Mouse (Mus musculus): ENCODE measurements around the gene 5330417C22Rik. TPM values are rescaled to one million over a fixed set of nuclear protein-coding genes. Genes with fewer than 3 reads are reported as not detected.

5330417C22Rik gene
- polyA plus RNA-seq, 1 experiment from 2014 or later: 9.0 TPM

DNA sequence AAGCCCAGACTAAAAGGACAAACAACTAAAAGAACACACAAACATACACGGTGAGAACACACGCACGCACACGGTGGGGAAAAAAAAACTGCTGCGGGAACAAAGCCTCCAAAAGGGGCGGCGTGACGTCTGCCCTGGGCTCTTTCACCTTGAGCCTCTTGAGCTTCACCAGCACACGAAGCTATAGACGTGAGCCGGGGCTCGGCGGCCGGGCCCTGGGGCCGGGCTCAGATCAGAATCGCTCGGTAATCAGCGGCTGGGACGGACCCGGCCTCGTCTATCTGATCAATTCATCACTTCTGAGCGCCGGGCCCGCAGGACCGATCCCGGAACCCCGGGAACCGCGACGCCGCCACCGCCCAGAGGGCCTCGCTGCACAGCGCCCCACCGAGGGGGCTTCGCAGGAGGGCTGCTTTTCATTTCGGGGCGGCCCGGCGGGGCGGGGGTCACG lies 17.8 kb upstream of the 5330417C22Rik start:
- WGBS: under 1% methylated on average over 42 of the region's 42 CpGs
- H3K4me3 ChIP-seq (ENCODE audit: low read depth, low read length): peak overlapping the region; percentile 88
- DNase-seq: peak; percentile 50
- peak overlapping the region; percentile 83 for H3K27ac ChIP-seq (ENCODE audit: low read depth)
- ATAC-seq (ENCODE audit: insufficient read depth): peak; percentile 71
- TF ChIP-seq CTCF (IDR thresholded peaks at IDR 0.05; ENCODE audit: low read depth): no peak
- H3K9ac ChIP-seq: peak overlapping the region; percentile 98
- no peaks in the 10 kb centered on the region for H3K9me3 ChIP-seq (ENCODE audit: low read depth, low read length)
- peak overlapping the region; percentile 79 for H3K4me2 ChIP-seq
- no peaks in the 10 kb centered on the region for H3K4me1 ChIP-seq (ENCODE audit: insufficient read depth)
- no peaks in the 10 kb centered on the region for H3K27me3 ChIP-seq (ENCODE audit: insufficient read depth, low read length)
- peaks cover 24% of the 10 kb centered on the region for H3K36me3 ChIP-seq (ENCODE audit: insufficient read depth)

DNA sequence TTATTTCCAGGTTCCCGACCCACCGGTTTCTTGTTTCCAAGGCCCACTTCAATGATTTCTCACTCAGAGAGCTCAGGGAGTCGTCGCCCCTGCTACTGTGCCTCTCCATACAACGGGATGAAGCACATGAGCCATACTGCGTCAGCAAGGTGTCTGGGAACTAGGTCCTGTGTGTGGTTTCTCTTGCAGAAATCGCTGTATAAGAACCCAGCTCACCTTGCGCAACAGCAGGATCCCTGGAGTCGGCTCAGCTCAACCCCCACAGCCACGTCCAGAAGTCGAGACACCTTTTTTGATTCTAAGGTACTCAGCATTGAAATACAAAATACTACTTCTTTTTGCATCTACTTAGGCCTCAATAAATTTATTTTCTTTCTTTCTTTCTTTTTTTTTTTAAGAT lies 6.0 kb upstream of the 5330417C22Rik start:
- Histone ChIP-seq H3K9ac (no peak overlapping the region), H3K4me1 (ENCODE audit: insufficient read depth) (0 out of 2 replicates have a peak, but pooled peaks cover 6% of the 10 kb centered on the region), H3K27me3 (ENCODE audit: insufficient read depth, low read length) (no peaks in the 10 kb centered on the region), H3K9me3 (ENCODE audit: low read depth, low read length) (no peaks in the 10 kb centered on the region), H3K36me3 (ENCODE audit: insufficient read depth) (no peaks in the 10 kb centered on the region), H3K4me3 (ENCODE audit: low read depth, low read length) (no peak overlapping the region), H3K27ac (ENCODE audit: low read depth) (no peak overlapping the region), H3K4me2 (no peak overlapping the region)
- DNase-seq: no peak
- 74% methylated on average over 11 of the region's 11 CpGs for WGBS
- TF ChIP-seq CTCF (IDR thresholded peaks at IDR 0.05; ENCODE audit: low read depth): no peak
- no peak for ATAC-seq (ENCODE audit: insufficient read depth)

DNA sequence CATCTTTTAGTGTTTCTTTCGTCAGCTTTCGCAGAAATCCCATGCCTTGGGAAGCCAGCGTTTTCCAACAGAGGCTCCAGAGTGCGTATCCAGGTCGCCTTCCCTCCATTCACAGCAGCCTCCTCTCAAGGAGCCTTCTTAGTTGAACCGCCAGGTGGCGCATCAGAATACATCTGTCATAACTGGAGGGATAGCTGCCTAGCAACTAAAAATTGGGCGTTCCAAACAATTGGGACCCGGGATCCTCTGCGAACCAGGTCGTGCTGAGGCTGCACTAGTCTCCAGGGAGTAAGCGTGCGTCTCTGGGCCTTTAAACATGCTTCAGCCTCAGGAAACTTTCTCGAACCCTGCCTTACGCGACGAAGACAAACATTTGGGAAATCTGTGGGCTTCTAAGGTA lies 967 bp upstream of the 5330417C22Rik start:
- WGBS: 5% methylated on average over 17 of the region's 17 CpGs
- H3K4me2 ChIP-seq: peak overlapping the region; percentile 59
- peak overlapping the region; percentile 6 for H3K4me3 ChIP-seq (ENCODE audit: low read depth, low read length)
- 0 out of 2 replicates have a peak, but pooled peaks cover 6% of the 10 kb centered on the region for H3K4me1 ChIP-seq (ENCODE audit: insufficient read depth)
- peaks cover 6% of the 10 kb centered on the region for H3K27me3 ChIP-seq (ENCODE audit: insufficient read depth, low read length)
- no peaks in the 10 kb centered on the region for H3K36me3 ChIP-seq (ENCODE audit: insufficient read depth)
- H3K27ac ChIP-seq (ENCODE audit: low read depth): no peak overlapping the region
- H3K9me3 ChIP-seq (ENCODE audit: low read depth, low read length): no peaks in the 10 kb centered on the region
- TF ChIP-seq CTCF (IDR thresholded peaks at IDR 0.05; ENCODE audit: low read depth): peak; percentile 89
- peak; percentile 78 for ATAC-seq (ENCODE audit: insufficient read depth)
- DNase-seq: peak; percentile 97
- no peak overlapping the region; the same call in 1 of the 2 replicates for H3K9ac ChIP-seq

DNA sequence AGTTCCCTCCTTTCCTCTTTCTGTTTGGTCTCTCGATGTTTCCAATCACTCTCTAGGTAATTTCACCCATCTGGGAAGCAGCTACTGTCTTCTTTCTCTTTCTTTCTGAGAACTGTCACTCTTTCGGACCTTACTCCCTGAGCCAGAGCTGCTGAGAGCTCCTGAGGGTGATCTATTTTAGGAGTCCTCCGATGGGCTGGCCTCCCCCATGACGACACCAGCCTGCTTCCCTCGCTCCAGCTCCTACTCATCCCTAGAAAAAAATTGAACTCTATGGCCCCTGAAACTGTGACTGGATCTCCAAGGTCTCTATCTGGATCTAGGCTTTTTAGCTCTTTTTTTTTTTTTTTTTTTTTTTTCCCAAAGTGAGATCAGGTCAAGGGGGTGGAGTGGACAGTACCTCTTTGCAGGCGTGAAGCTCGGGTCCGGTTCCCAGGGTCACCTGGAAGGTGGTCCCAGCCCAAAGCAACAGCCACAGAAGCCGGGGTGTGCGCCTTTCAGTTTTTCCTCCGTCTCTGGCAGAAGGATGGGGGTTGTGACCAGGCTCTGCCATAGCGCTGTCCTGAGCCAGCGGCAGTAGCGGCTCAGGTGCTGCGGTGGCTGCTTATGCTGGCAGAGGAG lies 330 bp downstream of the 5330417C22Rik start:
- WGBS: 5% methylated on average over 15 of the region's 15 CpGs
- peak overlapping the region; percentile 38 for H3K4me3 ChIP-seq (ENCODE audit: low read depth, low read length)
- ATAC-seq (ENCODE audit: insufficient read depth): no peak
- peaks cover 6% of the 10 kb centered on the region for H3K27me3 ChIP-seq (ENCODE audit: insufficient read depth, low read length)
- H3K4me1 ChIP-seq (ENCODE audit: insufficient read depth): 0 out of 2 replicates have a peak, but pooled peaks cover 6% of the 10 kb centered on the region
- H3K4me2 ChIP-seq: peak overlapping the region; percentile 77
- no peak overlapping the region for H3K27ac ChIP-seq (ENCODE audit: low read depth)
- no peak overlapping the region for H3K9ac ChIP-seq
- no peaks in the 10 kb centered on the region for H3K36me3 ChIP-seq (ENCODE audit: insufficient read depth)
- DNase-seq: no peak
- no peak for TF ChIP-seq CTCF (IDR thresholded peaks at IDR 0.05; ENCODE audit: low read depth)
- no peaks in the 10 kb centered on the region for H3K9me3 ChIP-seq (ENCODE audit: low read depth, low read length)

DNA sequence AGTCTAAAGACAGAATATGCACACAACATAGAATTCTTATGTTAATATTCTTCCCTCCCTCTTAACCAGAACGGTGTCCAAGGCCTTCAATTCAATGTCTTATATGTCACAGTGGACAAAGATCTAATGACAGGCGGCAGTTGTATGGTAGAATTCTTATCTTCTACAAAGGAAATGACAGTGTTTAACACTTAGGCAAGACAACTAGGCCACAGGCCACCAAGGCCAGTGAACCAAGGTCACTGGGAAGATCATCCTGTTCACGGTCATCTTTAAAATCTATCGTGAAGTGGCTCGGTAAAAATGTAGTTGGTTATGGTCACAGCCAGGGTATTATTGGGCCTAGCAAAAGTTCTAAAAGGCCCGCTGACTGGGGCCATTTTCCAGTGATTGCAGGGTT lies 2.4 kb downstream of the 5330417C22Rik start, which contains the start of gene 1700013F07Rik:
Gene 1700013F07Rik, plus strand, starts transcription at position 200 of the 400 bp plus-strand sequence.
- DNase-seq (no peak), ATAC-seq (ENCODE audit: insufficient read depth) (no peak)
- H3K4me2 ChIP-seq: no peak within 1 kb of the TSS
- no peak within 1 kb of the TSS for H3K27ac ChIP-seq (ENCODE audit: low read depth)
- H3K27me3 ChIP-seq (ENCODE audit: insufficient read depth, low read length): peaks cover 6% of the 10 kb centered on the region
- no peaks in the 10 kb centered on the region for H3K9me3 ChIP-seq (ENCODE audit: low read depth, low read length)
- 82% methylated on average over 6 of the region's 6 CpGs for whole genome bisulfite sequencing
- no peak within 1 kb of the TSS for H3K4me3 ChIP-seq (ENCODE audit: low read depth, low read length)
- no peaks in the 10 kb centered on the region for H3K36me3 ChIP-seq (ENCODE audit: insufficient read depth)
- TF ChIP-seq CTCF (IDR thresholded peaks at IDR 0.05; ENCODE audit: low read depth): no peak
- H3K9ac ChIP-seq: no peak within 1 kb of the TSS
- 0 out of 2 replicates have a peak, but pooled peaks cover 6% of the 10 kb centered on the region for H3K4me1 ChIP-seq (ENCODE audit: insufficient read depth)

DNA sequence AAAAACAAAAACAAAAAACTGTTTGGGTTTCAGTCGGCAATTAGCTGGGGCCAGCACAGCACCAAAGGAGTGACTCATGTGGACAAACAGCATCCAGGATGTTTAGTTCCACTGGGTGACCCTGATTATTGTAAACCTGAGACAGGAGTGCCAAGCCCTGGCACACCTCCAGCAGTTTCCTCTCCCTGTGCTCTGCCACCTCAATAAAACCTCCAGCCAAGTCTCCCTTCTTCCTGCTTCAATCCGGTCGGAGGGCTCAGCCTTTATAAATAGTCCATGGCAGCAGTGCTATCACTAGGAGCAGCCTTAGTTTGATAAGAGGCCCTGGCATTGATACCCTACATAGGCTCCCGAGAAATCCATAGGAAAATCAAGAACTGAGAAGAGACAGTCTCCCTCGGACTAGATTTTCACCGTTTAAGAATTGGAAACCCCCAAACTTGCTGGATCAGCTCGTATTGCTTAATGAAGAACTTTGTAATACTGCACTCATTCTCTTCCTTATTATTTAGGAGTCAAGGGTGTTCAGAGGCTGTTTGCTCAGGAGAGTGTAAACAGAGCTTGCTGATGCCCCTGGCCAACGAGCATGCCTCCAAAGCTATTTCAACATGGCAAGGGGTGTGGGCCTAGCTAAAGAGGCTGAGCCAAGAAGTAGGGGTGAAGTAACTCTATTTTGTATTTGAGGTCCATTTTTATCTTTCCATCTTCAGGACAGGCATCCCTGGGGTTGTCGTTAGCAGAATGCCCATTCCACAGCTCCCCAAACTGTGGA lies 3.0 kb downstream of the 5330417C22Rik start:
- WGBS: 53% methylated on average over 9 of the region's 9 CpGs
- no peak overlapping the region for H3K4me3 ChIP-seq (ENCODE audit: low read depth, low read length)
- ATAC-seq (ENCODE audit: insufficient read depth) (no peak), DNase-seq (peak; percentile 49)
- no peak overlapping the region for H3K4me2 ChIP-seq
- H3K27me3 ChIP-seq (ENCODE audit: insufficient read depth, low read length): peaks cover 6% of the 10 kb centered on the region
- 0 out of 2 replicates have a peak, but pooled peaks cover 6% of the 10 kb centered on the region for H3K4me1 ChIP-seq (ENCODE audit: insufficient read depth)
- TF ChIP-seq CTCF (IDR thresholded peaks at IDR 0.05; ENCODE audit: low read depth): no peak
- no peaks in the 10 kb centered on the region for H3K36me3 ChIP-seq (ENCODE audit: insufficient read depth)
- no peak overlapping the region for H3K9ac ChIP-seq
- no peaks in the 10 kb centered on the region for H3K9me3 ChIP-seq (ENCODE audit: low read depth, low read length)
- H3K27ac ChIP-seq (ENCODE audit: low read depth): no peak overlapping the region

DNA sequence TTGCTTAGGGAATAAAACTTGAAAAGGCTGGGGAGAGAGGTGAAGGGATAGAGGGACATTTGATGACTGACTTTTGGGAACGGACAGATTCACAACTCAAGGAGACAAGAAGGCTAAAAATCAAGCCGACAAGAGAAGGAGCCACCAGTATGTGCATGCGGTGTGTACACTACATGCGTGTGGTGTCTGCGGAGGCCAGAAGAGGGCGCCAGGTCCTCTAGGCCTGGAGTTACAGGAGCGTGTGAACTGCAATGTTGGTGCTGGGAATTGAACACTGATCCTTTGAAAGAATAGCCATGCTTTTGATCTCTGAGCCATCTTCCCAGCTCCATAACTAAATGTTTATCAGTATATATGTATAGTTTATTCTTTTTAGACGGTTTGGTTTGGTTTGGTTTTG lies 7.8 kb downstream of the 5330417C22Rik start:
- no peaks in the 10 kb centered on the region for H3K36me3 ChIP-seq (ENCODE audit: insufficient read depth)
- H3K4me3 ChIP-seq (ENCODE audit: low read depth, low read length): no peak overlapping the region
- DNase-seq (no peak), ATAC-seq (ENCODE audit: insufficient read depth) (no peak)
- no peaks in the 10 kb centered on the region for H3K27me3 ChIP-seq (ENCODE audit: insufficient read depth, low read length)
- no peak overlapping the region for H3K4me2 ChIP-seq
- TF ChIP-seq CTCF (IDR thresholded peaks at IDR 0.05; ENCODE audit: low read depth): no peak
- H3K27ac ChIP-seq (ENCODE audit: low read depth): no peak overlapping the region
- H3K9ac ChIP-seq: no peak overlapping the region
- H3K9me3 ChIP-seq (ENCODE audit: low read depth, low read length): no peaks in the 10 kb centered on the region
- H3K4me1 ChIP-seq (ENCODE audit: insufficient read depth): no peaks in the 10 kb centered on the region
- 87% methylated on average over 8 of the region's 8 CpGs for WGBS
